Mouse (Mus musculus) limb, embryonic 14.5 days (tissue): ENCODE measurements around the gene Oit3. TPM values are rescaled to one million over a fixed set of nuclear protein-coding genes. Genes with fewer than 3 reads are reported as not detected.

Experiments
- ATAC-seq: fragments of 200-750 bp; cut with Nextera tagmentation; 2 replicates; pipeline ENCODE4 v1.8.0; 2017; ENCODE audit warnings: low read depth, moderate number of reproducible peaks, moderate TSS enrichment; ENCODE audit not compliant: low FRiP score
- DNase-seq: peaks from one replicate; pipeline ENCODE4 v3.0.0-alpha.2; 2015; ENCODE audit warnings: low spot score
- H3K27ac ChIP-seq: fragments of 300-500 bp; sonication (generic); replicated peaks from 2 replicates; pipeline ENCODE4 v1.5.1; 2014; ENCODE audit warnings: low read depth, mild to moderate bottlenecking, low read length, moderate library complexity, mixed read lengths
- H3K27me3 ChIP-seq: fragments of 300-500 bp; sonication (generic); 2 replicates; pipeline ENCODE4 v1.6.1; 2014; ENCODE audit warnings: low read length, mixed read lengths; ENCODE audit not compliant: control insufficient read depth, insufficient read depth
- H3K36me3 ChIP-seq: fragments of 300-500 bp; sonication (generic); 2 replicates; pipeline ENCODE4 v1.6.1; 2014; ENCODE audit warnings: mild to moderate bottlenecking, low read length, moderate library complexity, mixed read lengths; ENCODE audit not compliant: control insufficient read depth, insufficient read depth
- H3K4me1 ChIP-seq: fragments of 300-500 bp; sonication (generic); 2 replicates; pipeline ENCODE4 v1.6.1; 2014; ENCODE audit warnings: antibody characterized with exemption, low read length, mixed read lengths; ENCODE audit not compliant: control insufficient read depth, insufficient read depth
- H3K4me2 ChIP-seq: fragments of 300-500 bp; sonication (generic); replicated peaks from 2 replicates; pipeline ENCODE4 v1.6.1; 2014; ENCODE audit warnings: low read depth, mild to moderate bottlenecking, low read length, moderate library complexity; ENCODE audit not compliant: severe bottlenecking
- H3K4me3 ChIP-seq: fragments of 300-500 bp; sonication (generic); replicated peaks from 2 replicates; pipeline ENCODE4 v1.5.1; 2014; ENCODE audit warnings: low read length
- H3K9ac ChIP-seq: fragments of 300-500 bp; sonication (generic); 2 replicates; pipeline ENCODE4 v1.6.1; 2014; ENCODE audit warnings: mild to moderate bottlenecking, low read depth, low read length, moderate library complexity; ENCODE audit not compliant: severe bottlenecking
- H3K9me3 ChIP-seq: fragments of 300-500 bp; sonication (generic); 2 replicates; pipeline ENCODE4 v1.6.1; 2016; ENCODE audit warnings: low read length; ENCODE audit not compliant: control insufficient read depth
- POLR2A ChIP-seq: fragments of 200-500 bp; IDR thresholded peaks from 2 replicates; pipeline ENCODE4 v1.8.0; 2012; ENCODE audit warnings: inconsistent platforms, mild to moderate bottlenecking, moderate library complexity, borderline replicate concordance; ENCODE audit not compliant: insufficient read depth, insufficient read length; ENCODE audit errors: extremely low read depth
- WGBS: fragments of 180-500 bp; shearing (Covaris S2); extraction: QIAGEN DNeasy Blood & Tissue Kit; methylation state at CpG from one replicate; pipeline ENCODE4 v1.1.7; 2014; 5-methylcytosine and 5-hydroxymethylcytosine counted together
- polyA plus RNA-seq, 2 experiments: library from polyadenylated mRNA; depleted of rRNA in 1 of 2; stranded (reverse) in 1 of 2; unstranded in 1 of 2; fragments of >200 nt; fragmentation: Nextera tagmentation in 1 of 2; extraction: Ambion mirVana in 1 of 2; gene quantifications; 2 replicates each; pipeline versions ENCODE4 v1.2.1 to v1.2.3; 2012 to 2014

Oit3 gene
- polyA plus RNA-seq, 2 experiments = 0.67 to 1.2 TPM

GRCm38 (mm10) chr10:59419516-59419915 lies 22.1 kb downstream of the Oit3 start:
- Histone ChIP-seq H3K4me1 (peaks cover 6% of the 10 kb centered on the region), H3K27me3 (no peaks in the 10 kb centered on the region), H3K4me2 (no peak overlapping the region), H3K9ac (no peak overlapping the region), H3K4me3 (no peak overlapping the region), H3K9me3 (no peaks in the 10 kb centered on the region), H3K36me3 (no peaks in the 10 kb centered on the region), H3K27ac (no peak overlapping the region)
- WGBS = 87% methylated on average over 4 of the region's 4 CpGs
- no peak for ATAC-seq
- no peak for TF ChIP-seq POLR2A
- DNase-seq = no peak

GRCm38 (mm10) chr10:59416623-59417022 lies 25.0 kb downstream of the Oit3 start:
- no peaks in the 10 kb centered on the region for H3K4me1 ChIP-seq
- DNase-seq = peak; percentile 49
- ATAC-seq = no peak; the same call in 1 of the 2 replicates
- H3K4me3 ChIP-seq = no peak overlapping the region
- H3K27me3 ChIP-seq = no peaks in the 10 kb centered on the region
- H3K9ac ChIP-seq = no peak overlapping the region
- H3K36me3 ChIP-seq = no peaks in the 10 kb centered on the region
- WGBS = 65% methylated on average over 3 of the region's 3 CpGs
- H3K9me3 ChIP-seq = no peaks in the 10 kb centered on the region
- no peak overlapping the region for H3K4me2 ChIP-seq
- no peak for TF ChIP-seq POLR2A
- H3K27ac ChIP-seq = peak overlapping the region; percentile 59

DNA sequence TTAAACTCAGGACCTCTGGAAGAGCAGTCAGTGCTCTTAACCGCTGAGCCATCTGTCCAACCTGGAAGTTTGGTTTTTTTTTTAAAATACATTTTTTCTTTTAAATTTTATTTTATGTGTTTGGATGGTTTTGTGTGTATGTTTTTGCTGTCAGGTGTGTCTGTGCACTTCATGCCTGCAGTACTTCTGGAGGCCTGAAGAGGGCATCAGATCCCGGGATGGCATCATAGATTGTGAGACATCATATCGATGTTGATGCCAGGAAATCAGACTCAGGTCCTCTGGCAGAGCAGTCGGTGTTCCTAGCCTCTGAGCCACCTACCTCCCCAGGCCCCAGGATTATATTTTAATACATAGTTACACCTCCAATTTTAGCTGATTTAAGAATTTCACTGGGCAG lies 27.9 kb downstream of the Oit3 start:
- DNase-seq (no peak), ATAC-seq (no peak)
- H3K27ac ChIP-seq = no peak overlapping the region
- no peaks in the 10 kb centered on the region for H3K27me3 ChIP-seq
- H3K4me2 ChIP-seq = no peak overlapping the region
- no peak overlapping the region for H3K4me3 ChIP-seq
- no peak for TF ChIP-seq POLR2A
- H3K9ac ChIP-seq = no peak overlapping the region
- H3K36me3 ChIP-seq = no peaks in the 10 kb centered on the region
- no peaks in the 10 kb centered on the region for H3K4me1 ChIP-seq
- whole genome bisulfite sequencing = 94% methylated on average over 4 of the region's 4 CpGs
- no peaks in the 10 kb centered on the region for H3K9me3 ChIP-seq

DNA sequence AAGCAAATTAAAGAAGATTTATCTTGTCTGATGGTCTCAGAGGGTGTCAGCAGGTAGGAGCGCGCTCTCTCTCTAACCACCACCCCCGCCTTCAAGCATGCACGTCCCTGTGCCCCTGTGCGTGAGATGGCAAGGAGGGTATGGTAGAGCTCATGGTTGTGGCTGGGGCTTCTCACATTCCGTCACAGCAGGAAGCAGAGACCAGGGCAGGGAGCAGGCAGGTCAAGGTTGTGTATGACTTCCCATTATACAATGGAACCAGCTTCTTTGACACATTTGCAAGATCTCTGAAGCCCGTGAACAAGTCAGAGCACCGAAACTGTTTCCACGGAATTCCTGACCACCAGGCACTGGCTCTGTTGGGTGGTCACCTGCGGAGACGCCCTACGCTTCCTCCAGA lies 31.3 kb downstream of the Oit3 start:
- H3K36me3 ChIP-seq = no peaks in the 10 kb centered on the region
- no peak overlapping the region for H3K4me3 ChIP-seq
- no peak overlapping the region for H3K27ac ChIP-seq
- no peaks in the 10 kb centered on the region for H3K27me3 ChIP-seq
- no peaks in the 10 kb centered on the region for H3K4me1 ChIP-seq
- no peak for TF ChIP-seq POLR2A
- ATAC-seq = no peak
- 76% methylated on average over 12 of the region's 12 CpGs for WGBS
- no peak overlapping the region for H3K9ac ChIP-seq
- H3K4me2 ChIP-seq = no peak overlapping the region
- no peak for DNase-seq
- no peaks in the 10 kb centered on the region for H3K9me3 ChIP-seq

GRCm38 (mm10) chr10:59408499-59408898 lies 33.1 kb downstream of the Oit3 start:
- no peak overlapping the region for H3K27ac ChIP-seq
- WGBS = 20% methylated on average over 6 of the region's 6 CpGs

DNA sequence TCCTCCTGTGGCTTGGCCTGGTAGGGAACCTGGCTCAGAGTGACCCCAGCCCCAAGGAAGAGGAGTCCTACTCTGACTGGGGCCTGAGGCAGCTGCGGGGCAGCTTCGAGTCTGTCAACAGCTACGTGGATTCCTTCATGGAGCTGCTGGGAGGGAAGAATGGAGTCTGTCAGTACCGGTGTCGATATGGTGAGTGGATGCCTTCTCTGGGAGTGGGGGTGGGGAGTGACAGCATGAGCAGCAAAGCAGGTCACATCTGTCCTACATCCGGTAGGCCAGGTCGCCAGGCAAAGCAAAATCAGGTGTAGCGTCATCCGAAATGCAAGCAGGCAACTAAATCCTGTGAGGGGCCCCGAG lies 37.8 kb downstream of the Oit3 start:
- H3K4me3 ChIP-seq = no peak overlapping the region
- ATAC-seq (no peak), DNase-seq (no peak)
- no peak overlapping the region for H3K4me2 ChIP-seq
- no peak overlapping the region for H3K27ac ChIP-seq
- no peaks in the 10 kb centered on the region for H3K4me1 ChIP-seq
- no peak overlapping the region for H3K9ac ChIP-seq
- 70% methylated on average over 10 of the region's 10 CpGs for WGBS
- TF ChIP-seq POLR2A = no peak
- no peaks in the 10 kb centered on the region for H3K36me3 ChIP-seq
- no peaks in the 10 kb centered on the region for H3K9me3 ChIP-seq
- no peaks in the 10 kb centered on the region for H3K27me3 ChIP-seq

More at GRCm38 (mm10) chr10:59408499-59408898, 33.1 kb downstream of the Oit3 start:
- DNase-seq = no peak
- no peaks in the 10 kb centered on the region for H3K36me3 ChIP-seq
- ATAC-seq = no peak
- no peaks in the 10 kb centered on the region for H3K4me1 ChIP-seq
- no peak for TF ChIP-seq POLR2A
- H3K4me2 ChIP-seq = no peak overlapping the region
- no peak overlapping the region for H3K4me3 ChIP-seq
- no peak overlapping the region for H3K9ac ChIP-seq
- no peaks in the 10 kb centered on the region for H3K9me3 ChIP-seq
- no peaks in the 10 kb centered on the region for H3K27me3 ChIP-seq
